Mouse (Mus musculus): Measurements from ENCODE around the gene Olah. TPM values are rescaled to one million over a fixed set of nuclear protein-coding genes. Genes with fewer than 3 reads are reported as not detected.
A peak's percentile ranks its signal among the peaks of the same experiment; 100 is the strongest.
"Not testable (repeated sequence)": the region's sequence is repeated elsewhere in the genome, so short reads cannot be mapped to it uniquely, and the experiment has no call there.

The Olah gene
- not detected for total RNA-seq (2018; cell fraction: chromatin; rRNA removed)
- total RNA-seq (2018; cell fraction: cytosol; rRNA removed), result not detected
- not detected for total RNA-seq (2018; cell fraction: nucleus; rRNA removed)
- not detected in 3 replicates for polyA plus RNA-seq (2018)

DNA sequence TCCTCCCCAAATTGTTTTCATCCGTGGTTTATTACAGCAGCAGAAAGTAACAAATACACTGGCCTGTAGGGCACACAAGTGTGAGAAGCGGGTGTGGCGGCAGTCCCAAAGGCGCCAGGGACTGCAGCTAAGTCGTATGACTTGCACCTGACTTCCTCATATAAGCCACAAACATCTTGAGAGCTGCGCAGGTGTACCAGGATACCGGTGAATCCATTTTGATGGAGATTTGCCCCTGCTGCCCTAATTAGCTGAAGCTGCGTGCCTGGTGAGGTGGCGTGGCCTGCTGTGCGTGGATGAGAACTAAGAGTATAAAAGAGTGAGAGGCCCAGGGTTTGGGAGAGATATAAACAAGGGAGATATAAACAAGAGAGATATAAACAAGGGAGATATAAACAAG is at the start of gene Olah:
Gene Olah, minus strand, starts transcription at position 101 of the 400 bp plus-strand sequence.
- 84% methylated on average over 9 of the region's 10 CpGs for WGBS (ENCODE audit: missing documents)
- H3K36me3 ChIP-seq (ENCODE audit: inconsistent target); H3K79me2 ChIP-seq (ENCODE audit: inconsistent target); H3K4me3 ChIP-seq (ENCODE audit: inconsistent target); H3K27ac ChIP-seq: not testable (repeated sequence)

DNA sequence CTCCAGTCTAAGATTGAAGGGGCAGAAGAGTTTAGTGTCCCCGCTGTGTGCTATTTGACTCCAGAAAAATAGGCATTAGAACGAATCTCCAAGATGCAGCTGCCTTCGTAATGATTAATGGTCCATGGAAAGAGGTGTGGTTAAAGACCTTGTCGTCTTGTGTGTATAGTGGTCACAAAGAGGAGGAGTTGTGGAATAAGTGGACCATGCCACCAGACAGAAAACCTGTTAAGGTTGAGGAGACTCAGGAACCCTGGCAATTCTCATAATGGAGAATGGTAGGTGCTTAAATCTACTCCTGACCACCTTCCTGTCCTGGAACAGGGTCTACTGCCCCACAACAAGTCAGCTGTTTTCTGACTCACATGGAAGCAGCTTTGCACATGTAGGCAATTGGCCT is 49.0 kb upstream of the Olah start:
- Histone ChIP-seq H3K4me3 (ENCODE audit: inconsistent target) (no peak overlapping the region), H3K79me2 (ENCODE audit: inconsistent target) (no peaks in the 10 kb centered on the region), H3K27ac (no peak overlapping the region), H3K36me3 (ENCODE audit: inconsistent target) (peaks cover 99% of the 10 kb centered on the region)
- 93% methylated on average over 4 of the region's 4 CpGs for WGBS (ENCODE audit: missing documents)

DNA sequence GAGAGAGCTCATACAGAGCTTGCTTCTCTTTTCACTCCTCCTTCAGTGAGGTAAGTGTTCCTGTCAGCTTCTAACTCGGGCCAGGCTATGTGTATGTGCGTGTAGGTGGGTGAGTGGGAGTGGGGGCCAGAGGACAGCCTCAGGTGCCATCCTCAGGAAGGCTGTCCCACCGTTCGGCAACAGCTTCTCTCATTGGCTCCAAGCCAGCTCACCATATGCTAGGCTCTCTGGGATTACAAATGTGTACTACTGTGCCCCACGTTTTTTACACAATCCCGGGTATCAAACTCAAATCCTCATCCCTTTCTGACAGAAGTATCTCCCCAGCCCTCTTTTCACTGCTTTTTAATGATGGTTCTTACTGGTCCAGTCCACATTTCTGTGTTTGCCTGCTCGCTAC is 47.2 kb upstream of the Olah start:
- H3K79me2 ChIP-seq (ENCODE audit: inconsistent target), result no peaks in the 10 kb centered on the region
- H3K4me3 ChIP-seq (ENCODE audit: inconsistent target), result no peak overlapping the region
- 93% methylated on average over 6 of the region's 7 CpGs for WGBS (ENCODE audit: missing documents)
- peaks cover 94% of the 10 kb centered on the region for H3K36me3 ChIP-seq (ENCODE audit: inconsistent target)
- no peak overlapping the region for H3K27ac ChIP-seq

DNA sequence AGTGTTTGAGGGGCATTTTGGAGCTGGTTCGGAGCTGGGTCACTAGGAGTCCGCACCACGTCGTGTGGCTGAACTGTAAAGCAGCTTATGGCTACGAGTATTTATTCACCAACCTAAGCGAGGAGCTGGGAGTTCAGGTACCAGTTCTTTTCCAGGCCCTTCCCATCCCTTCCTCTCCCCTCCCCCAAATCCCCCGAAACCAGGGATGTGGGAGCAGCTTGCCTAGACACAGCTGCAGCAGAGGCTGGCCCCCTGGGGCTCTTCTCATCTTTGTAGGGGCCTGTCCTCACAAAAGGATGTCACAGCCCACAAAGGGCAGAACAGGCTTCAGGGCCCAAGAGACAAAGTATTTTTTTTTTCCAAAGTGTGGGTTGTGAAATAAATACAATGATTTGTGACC is 40.9 kb upstream of the Olah start:
- WGBS (ENCODE audit: missing documents), result 91% methylated on average over 7 of the region's 7 CpGs
- H3K36me3 ChIP-seq (ENCODE audit: inconsistent target), result peaks cover 73% of the 10 kb centered on the region
- H3K27ac ChIP-seq, result no peak overlapping the region
- H3K79me2 ChIP-seq (ENCODE audit: inconsistent target), result peaks cover 49% of the 10 kb centered on the region
- H3K4me3 ChIP-seq (ENCODE audit: inconsistent target), result no peak overlapping the region

DNA sequence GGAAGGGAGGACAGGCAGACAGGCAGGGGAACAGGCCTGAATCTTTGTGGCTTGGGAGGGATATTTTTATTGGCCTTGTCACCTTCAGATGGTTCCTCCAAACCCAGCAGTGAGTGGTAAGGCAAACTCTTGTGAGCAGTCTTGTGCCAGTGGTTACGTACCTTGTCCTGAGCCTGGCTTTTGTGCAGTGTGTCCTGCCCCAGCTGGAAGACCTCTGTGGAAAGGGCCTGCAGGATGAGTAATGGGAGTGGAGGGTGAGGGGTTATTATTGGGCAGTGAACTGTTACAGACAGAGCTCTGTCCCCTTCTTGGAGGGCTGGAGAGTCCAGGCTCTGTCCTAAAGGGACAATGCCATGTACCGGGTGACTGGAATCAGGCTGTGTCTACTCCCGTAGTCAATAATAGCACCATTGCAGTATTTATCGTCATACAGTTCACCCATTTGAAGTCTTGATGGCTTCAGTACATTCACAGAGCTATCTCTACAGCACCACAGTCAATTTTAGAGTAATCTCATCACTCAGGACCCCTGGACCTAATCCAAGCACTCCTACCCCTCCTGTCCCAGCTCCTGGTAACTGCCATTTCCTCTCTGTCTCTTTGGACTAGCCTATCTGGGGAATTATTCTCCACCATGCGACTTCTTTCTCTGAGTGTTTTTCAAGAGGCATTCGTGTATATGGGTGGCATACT is 38.5 kb upstream of the Olah start:
- no peak overlapping the region for H3K27ac ChIP-seq
- peaks cover 70% of the 10 kb centered on the region for H3K36me3 ChIP-seq (ENCODE audit: inconsistent target)
- H3K4me3 ChIP-seq (ENCODE audit: inconsistent target), result no peak overlapping the region
- peaks cover 72% of the 10 kb centered on the region for H3K79me2 ChIP-seq (ENCODE audit: inconsistent target)
- WGBS (ENCODE audit: missing documents), result 97% methylated on average over 6 of the region's 6 CpGs

DNA sequence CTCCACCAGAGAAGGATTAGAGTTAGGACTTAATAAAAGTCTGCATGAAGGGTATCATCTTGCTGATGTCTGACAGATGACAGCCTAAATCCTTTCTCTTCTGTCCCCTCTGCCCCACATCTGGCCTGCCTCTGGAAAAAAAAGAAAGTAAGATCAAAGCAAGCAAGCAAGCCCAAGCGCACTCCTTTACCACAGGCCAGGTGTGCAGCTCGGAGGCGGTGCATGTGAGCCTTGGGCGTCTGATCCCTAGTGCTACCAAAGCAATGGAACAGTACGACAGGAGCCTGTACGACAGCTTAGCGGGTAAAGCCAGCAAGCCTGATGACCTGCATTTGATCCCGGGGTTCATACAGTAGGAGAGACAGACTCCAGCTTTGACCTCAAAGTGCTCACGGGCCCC is 33.9 kb upstream of the Olah start:
- no peak overlapping the region for H3K4me3 ChIP-seq (ENCODE audit: inconsistent target)
- peaks cover 36% of the 10 kb centered on the region for H3K36me3 ChIP-seq (ENCODE audit: inconsistent target)
- 95% methylated on average over 9 of the region's 9 CpGs for WGBS (ENCODE audit: missing documents)
- peaks cover 98% of the 10 kb centered on the region for H3K79me2 ChIP-seq (ENCODE audit: inconsistent target)
- no peak overlapping the region for H3K27ac ChIP-seq

DNA sequence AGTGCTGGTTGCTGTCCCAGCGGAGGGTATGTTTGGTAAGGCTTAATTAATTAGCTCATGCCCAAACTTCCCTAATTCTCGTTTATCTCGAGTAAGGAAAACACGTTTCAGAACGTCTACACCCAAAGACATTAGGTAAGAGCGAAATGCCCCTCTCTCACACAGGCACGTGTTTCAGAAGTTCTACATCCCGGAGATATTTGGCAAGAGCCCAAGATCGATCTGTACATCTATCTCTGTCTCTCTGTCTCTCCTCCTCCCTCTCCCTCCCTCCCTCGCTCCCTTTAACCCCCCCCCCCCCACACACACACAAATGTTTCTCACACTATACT is 27.5 kb upstream of the Olah start:
- 1% methylated on average over 8 of the region's 10 CpGs for WGBS (ENCODE audit: missing documents)
- H3K79me2 ChIP-seq (ENCODE audit: inconsistent target), result peaks cover 55% of the 10 kb centered on the region
- no peaks in the 10 kb centered on the region; the same call in 1 of the 2 replicates for H3K36me3 ChIP-seq (ENCODE audit: inconsistent target)
- peak overlapping the region; percentile 97 for H3K4me3 ChIP-seq (ENCODE audit: inconsistent target)
- peak overlapping the region; percentile 96 for H3K27ac ChIP-seq

DNA sequence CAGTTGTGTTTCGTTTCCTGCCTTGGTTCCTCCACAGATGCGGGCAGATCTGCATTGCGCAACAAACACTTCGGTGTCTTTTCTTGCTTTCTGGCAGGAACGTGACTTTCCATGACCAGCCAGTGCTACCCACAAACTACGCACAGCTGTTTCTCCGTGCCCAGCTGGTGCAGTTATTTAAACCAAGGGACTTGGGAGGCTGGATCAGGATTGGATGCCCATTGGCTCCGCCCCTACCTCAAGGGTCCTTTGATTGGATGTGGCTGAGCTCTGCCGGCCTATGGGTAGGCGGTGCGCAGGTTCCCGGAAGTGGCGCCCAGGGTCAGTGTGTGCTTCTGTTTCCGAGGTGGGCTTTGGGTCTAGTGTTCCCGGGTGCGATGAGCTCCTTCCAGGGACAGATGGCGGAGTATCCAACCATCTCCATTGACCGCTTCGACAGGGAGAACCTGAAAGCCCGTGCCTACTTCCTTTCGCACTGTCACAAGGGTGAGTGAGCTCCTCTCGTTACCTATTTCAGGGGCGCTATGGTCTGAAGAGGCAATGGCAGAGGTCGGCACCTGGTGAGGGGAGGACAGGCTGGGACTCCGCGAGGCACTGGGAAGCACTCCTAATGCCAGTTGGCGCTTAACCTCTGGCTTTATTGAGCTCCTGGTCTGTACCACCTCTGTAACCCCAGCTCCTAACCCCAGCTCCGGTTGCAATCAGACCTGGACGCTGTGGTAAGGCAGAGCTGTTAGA is 27.0 kb upstream of the Olah start, which contains the start of gene Dclre1c:
Gene Dclre1c, plus strand, starts transcription at position 291 of the 738 bp plus-strand sequence.
- peaks cover 50% of the 10 kb centered on the region for H3K79me2 ChIP-seq (ENCODE audit: inconsistent target)
- no peaks in the 10 kb centered on the region for H3K36me3 ChIP-seq (ENCODE audit: inconsistent target)
- peak within 1 kb of the TSS; percentile 97 for H3K4me3 ChIP-seq (ENCODE audit: inconsistent target)
- WGBS (ENCODE audit: missing documents), result under 1% methylated on average over 26 of the region's 29 CpGs
- peak within 1 kb of the TSS; percentile 96 for H3K27ac ChIP-seq

DNA sequence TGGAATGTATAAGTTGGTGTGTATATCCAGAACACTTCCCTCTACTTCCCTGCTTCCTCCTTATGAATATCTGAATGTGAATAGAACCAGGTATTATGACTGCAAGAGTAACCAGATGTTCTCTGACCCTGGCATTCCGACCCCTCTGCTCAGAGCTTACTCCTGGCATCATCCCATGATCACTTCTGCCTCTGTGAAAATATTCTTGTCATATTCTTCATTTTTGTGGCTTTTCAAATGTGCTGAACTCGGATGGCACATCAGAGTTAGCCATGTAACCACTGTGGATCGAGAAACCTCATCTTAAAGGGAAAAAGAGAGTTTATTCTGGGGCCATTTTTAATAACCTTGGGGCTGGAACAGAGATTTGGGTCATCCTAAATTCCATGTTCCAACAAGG is 25.5 kb upstream of the Olah start, which contains the start of gene Meig1:
Gene Meig1, minus strand, starts transcription at position 101 of the 400 bp plus-strand sequence.
- peak within 1 kb of the TSS; percentile 96 for H3K27ac ChIP-seq
- 82% methylated on average over 3 of the region's 3 CpGs for WGBS (ENCODE audit: missing documents)
- no peaks in the 10 kb centered on the region for H3K36me3 ChIP-seq (ENCODE audit: inconsistent target)
- H3K79me2 ChIP-seq (ENCODE audit: inconsistent target), result peaks cover 35% of the 10 kb centered on the region
- 0 out of 2 replicates have a peak within 1 kb of the TSS, but pooled peaks have one; percentile 97 for H3K4me3 ChIP-seq (ENCODE audit: inconsistent target)

DNA sequence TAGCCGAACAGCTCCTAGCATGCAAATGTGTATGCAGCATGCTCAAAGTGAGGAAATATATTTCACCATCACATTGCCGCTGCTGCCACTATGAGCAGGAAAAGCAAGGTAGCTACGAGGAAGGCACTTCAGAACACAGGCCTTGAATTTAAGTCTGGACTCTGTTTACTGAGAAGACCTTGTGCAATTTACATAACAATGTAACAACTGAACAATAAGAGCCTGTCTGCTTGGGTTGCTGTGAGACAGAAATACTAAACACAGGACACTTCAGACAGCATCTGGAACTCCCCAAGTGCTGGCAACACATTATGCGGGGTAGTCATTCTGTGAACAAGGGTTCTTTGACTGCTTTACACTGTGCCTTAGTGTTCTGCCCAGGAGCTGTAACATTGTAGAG is 23.1 kb upstream of the Olah start:
- H3K4me3 ChIP-seq (ENCODE audit: inconsistent target), result no peak overlapping the region
- no peaks in the 10 kb centered on the region for H3K36me3 ChIP-seq (ENCODE audit: inconsistent target)
- no peak overlapping the region for H3K27ac ChIP-seq
- WGBS (ENCODE audit: missing documents), result 69% methylated on average over 4 of the region's 4 CpGs
- peaks cover 11% of the 10 kb centered on the region for H3K79me2 ChIP-seq (ENCODE audit: inconsistent target)

DNA sequence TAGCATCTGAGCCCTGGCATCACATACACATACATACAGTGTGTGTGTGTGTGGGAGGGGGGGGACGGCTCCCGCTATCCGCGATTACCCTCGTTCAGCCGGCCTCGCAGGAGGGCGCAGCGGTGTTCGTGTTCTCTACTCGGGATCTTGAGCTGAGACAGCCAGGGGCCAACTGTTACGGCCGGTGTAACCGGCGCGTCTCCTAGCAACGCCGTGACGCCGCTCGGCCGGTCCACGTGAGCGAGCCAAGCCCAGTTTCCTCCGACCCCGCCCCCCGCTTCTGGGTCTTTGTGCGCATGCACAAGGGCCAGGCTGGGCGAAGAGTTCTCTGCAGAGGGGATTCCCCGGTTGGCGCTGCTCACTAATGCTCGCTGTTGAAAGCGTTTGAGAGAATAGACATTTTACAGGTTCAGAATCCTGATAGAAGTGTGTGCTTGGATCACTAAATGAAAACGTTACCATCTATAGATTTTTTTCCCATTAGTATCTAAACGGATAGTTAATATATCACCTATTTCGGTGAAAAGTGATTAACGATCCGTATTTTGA is 21.9 kb upstream of the Olah start:
- WGBS (ENCODE audit: missing documents), result 1% methylated on average over 31 of the region's 38 CpGs
- H3K79me2 ChIP-seq (ENCODE audit: inconsistent target), result no peaks in the 10 kb centered on the region
- H3K36me3 ChIP-seq (ENCODE audit: inconsistent target), result no peaks in the 10 kb centered on the region
- H3K4me3 ChIP-seq (ENCODE audit: inconsistent target), result peak overlapping the region; percentile 47
- H3K27ac ChIP-seq, result peak overlapping the region; percentile 50

DNA sequence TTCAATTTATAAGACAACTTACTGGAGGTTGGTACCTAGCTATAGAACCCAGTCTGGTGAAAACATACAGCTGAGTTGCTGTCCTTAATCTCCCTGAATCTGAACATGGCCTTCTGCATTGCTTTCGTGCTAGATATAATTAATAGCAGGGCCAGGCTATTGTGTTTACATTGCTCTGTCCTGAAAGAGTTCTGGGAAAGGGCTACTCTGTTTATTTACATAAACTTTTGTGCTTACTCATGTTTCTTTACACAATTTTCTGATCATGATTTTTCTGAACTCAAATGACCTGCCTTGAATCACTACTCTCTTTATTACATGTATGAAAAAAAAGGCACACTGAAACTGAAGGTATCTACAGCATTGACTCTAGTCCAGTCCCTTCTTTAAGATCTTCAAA is 18.7 kb upstream of the Olah start:
- Histone ChIP-seq H3K4me3 (ENCODE audit: inconsistent target) (no peak overlapping the region), H3K36me3 (ENCODE audit: inconsistent target) (no peaks in the 10 kb centered on the region), H3K27ac (no peak overlapping the region), H3K79me2 (ENCODE audit: inconsistent target) (no peaks in the 10 kb centered on the region)
- 92% methylated on average over 1 of the region's 1 CpGs for WGBS (ENCODE audit: missing documents)

DNA sequence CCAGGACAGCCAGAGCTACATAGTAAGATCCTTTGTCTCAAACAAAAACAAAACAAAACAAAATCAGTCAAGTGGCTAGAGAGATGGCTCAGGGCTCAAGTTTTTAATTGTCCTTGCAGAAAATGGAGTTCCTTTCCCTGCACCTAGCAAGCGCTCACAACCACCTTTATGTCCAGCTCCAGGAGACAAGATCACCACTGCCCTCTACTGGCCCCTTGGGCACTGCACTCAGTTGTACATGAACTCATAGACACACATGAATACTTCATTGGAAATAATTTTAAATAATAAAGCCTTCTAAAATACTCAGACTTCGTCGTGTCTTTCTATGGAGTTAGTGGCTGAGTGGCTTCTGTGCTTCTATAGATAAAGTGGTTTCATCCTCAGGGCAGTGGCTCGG is 17.2 kb upstream of the Olah start:
- Histone ChIP-seq H3K79me2 (ENCODE audit: inconsistent target) (no peaks in the 10 kb centered on the region), H3K27ac (no peak overlapping the region), H3K4me3 (ENCODE audit: inconsistent target) (no peak overlapping the region), H3K36me3 (ENCODE audit: inconsistent target) (no peaks in the 10 kb centered on the region)
- WGBS (ENCODE audit: missing documents), result 60% methylated on average over 4 of the region's 4 CpGs

DNA sequence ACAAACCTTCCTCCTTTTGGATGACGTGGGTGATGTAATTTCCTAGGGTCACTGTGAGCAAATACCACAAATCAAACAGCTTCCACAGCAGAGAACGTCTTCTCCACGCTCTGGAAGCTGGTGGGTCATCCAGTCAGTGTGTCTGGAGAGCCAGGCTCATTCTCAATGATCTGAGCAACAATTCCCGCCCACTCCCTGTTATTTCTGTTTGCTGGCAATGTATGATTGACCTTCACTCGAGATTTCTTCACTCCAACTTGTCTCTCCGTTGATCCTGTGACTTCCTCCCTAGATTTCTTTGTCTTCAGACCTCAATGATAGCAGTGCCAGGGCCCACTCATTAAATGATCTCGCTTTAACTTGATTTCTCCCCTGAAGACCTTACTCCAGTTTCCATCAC is 10.7 kb upstream of the Olah start:
- Histone ChIP-seq H3K36me3 (ENCODE audit: inconsistent target) (no peaks in the 10 kb centered on the region), H3K4me3 (ENCODE audit: inconsistent target) (no peak overlapping the region), H3K79me2 (ENCODE audit: inconsistent target) (no peaks in the 10 kb centered on the region), H3K27ac (no peak overlapping the region)
- WGBS (ENCODE audit: missing documents), result 57% methylated on average over 7 of the region's 7 CpGs

DNA sequence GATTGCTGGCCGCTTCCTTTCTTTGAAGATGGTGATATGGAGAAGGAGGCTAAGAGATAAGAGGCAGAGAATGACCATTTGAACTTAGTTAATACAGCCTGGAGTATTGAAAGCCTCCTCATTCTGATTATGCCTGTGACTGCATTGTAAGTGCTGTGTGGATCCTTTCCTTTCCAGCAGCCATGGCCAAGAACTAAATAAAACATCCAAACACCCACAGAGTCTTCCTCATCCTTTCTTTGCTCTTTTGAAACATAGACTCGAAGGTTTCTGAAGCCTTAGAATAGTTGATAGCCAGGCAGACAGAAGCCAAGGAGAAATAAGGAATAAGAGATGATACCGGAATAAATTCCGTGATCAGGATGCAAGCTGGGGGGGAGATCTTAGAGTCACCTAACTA is 9.0 kb upstream of the Olah start:
- Histone ChIP-seq H3K4me3 (ENCODE audit: inconsistent target) (no peak overlapping the region), H3K36me3 (ENCODE audit: inconsistent target) (no peaks in the 10 kb centered on the region)
- WGBS (ENCODE audit: missing documents), result 90% methylated on average over 4 of the region's 4 CpGs

More for the DNA sequence above, 9.0 kb upstream of the Olah start:
- H3K27ac ChIP-seq, result no peak overlapping the region
- no peaks in the 10 kb centered on the region for H3K79me2 ChIP-seq (ENCODE audit: inconsistent target)
